Mouse (Mus musculus): ENCODE results near the gene Spata31d1a.

GRCm38 (mm10) chr13:59728378-59729093 lies 18.4 kb upstream of the Spata31d1a start:
- TF ChIP-seq CTCF (IDR thresholded peaks at IDR 0.05) (peak; percentile 98), EP300 (IDR thresholded peaks at IDR 0.05) (no peak)
